Mouse (Mus musculus) kidney, adult 2 months (tissue): ENCODE measurements at regions not wholly inside any gene's neighbourhood (a gene's known extent, or its start where the extent isn't known, plus 50 kb on each side); places are given as distances from the start of the nearest gene placed in this dataset.

Source experiments
- CTCF ChIP-seq: fragments of 200-500 bp; conservative IDR thresholded peaks from 2 replicates; pipeline ENCODE4 v1.5.1; 2011; ENCODE audit warnings: low read depth, mild to moderate bottlenecking, control low read depth, low read length, moderate library complexity, mixed read lengths; ENCODE audit not compliant: insufficient read depth, insufficient read length
- POLR2A ChIP-seq: fragments of 200-500 bp; IDR thresholded peaks from one replicate; pipeline ENCODE4 v1.6.1; 2011; ENCODE audit warnings: low read depth, low read length, control low read depth

GRCm38 (mm10) chr3:149796123-149796522 is 805.8 kb upstream of the Adgrl2 start:
- no peak for TF ChIP-seq POLR2A
- TF ChIP-seq CTCF, result no peak
